Mouse (Mus musculus) hindbrain, embryonic 15.5 days (tissue): ENCODE measurements around the gene Pigb. TPM values are rescaled to one million over a fixed set of nuclear protein-coding genes. Genes with fewer than 3 reads are reported as not detected.
A peak's percentile ranks its signal among the peaks of the same experiment; 100 is the strongest.

Source experiments
- ATAC-seq: fragments of 200-750 bp; cut with Nextera tagmentation; 2 replicates; pipeline ENCODE4 v1.8.0; 2017; ENCODE audit warnings: low read depth, moderate number of reproducible peaks, moderate TSS enrichment; ENCODE audit not compliant: low FRiP score
- H3K27ac ChIP-seq: fragments of 300-500 bp; sonication (generic); replicated peaks from 2 replicates; pipeline ENCODE4 v1.5.1; 2015; ENCODE audit warnings: mild to moderate bottlenecking, inconsistent platforms
- H3K27me3 ChIP-seq: fragments of 300-500 bp; sonication (generic); 2 replicates; pipeline ENCODE4 v1.6.1; 2015; ENCODE audit warnings: control low read depth, inconsistent platforms
- H3K36me3 ChIP-seq: fragments of 300-500 bp; sonication (generic); 2 replicates; pipeline ENCODE4 v1.6.1; 2015; ENCODE audit warnings: control low read depth, inconsistent platforms
- H3K4me1 ChIP-seq: fragments of 300-500 bp; sonication (generic); replicated peaks from 2 replicates; pipeline ENCODE4 v1.6.1; 2015; ENCODE audit warnings: control low read depth, inconsistent platforms
- H3K4me2 ChIP-seq: fragments of 300-500 bp; sonication (generic); 2 replicates; pipeline ENCODE4 v1.6.1; 2015; ENCODE audit warnings: moderate library complexity, mild to moderate bottlenecking, inconsistent platforms
- H3K4me3 ChIP-seq: fragments of 300-500 bp; sonication (generic); 2 replicates; pipeline ENCODE4 v1.5.1; 2015; ENCODE audit warnings: mild to moderate bottlenecking, inconsistent platforms
- H3K9ac ChIP-seq: fragments of 300-500 bp; sonication (generic); 2 replicates; pipeline ENCODE4 v1.6.1; 2015; ENCODE audit warnings: inconsistent platforms
- H3K9me3 ChIP-seq: fragments of 300-500 bp; sonication (generic); 2 replicates; pipeline ENCODE4 v1.6.1; 2016; ENCODE audit warnings: control low read depth, inconsistent platforms
- WGBS: fragments of 180-500 bp; shearing (Covaris S2); methylation state at CpG from one replicate; pipeline ENCODE4 v1.1.7; 2015; 5-methylcytosine and 5-hydroxymethylcytosine counted together
- polyA plus RNA-seq: library from polyadenylated mRNA; unstranded; fragments of >200 nt; fragmentation: Nextera tagmentation; extraction: Ambion mirVana; gene quantifications from 2 replicates; pipeline ENCODE4 v1.2.1, GENCODE M21; 2015

Pigb gene
- polyA plus RNA-seq, 1 experiment from 2014 or later, result 17.6 TPM

- peak within 1 kb of the TSS; percentile 83 for H3K9ac ChIP-seq
- H3K9me3 ChIP-seq, result no peaks in the 10 kb centered on the region
- H3K27ac ChIP-seq, result peak within 1 kb of the TSS; percentile 90
- peaks cover 23% of the 10 kb centered on the region for H3K4me1 ChIP-seq
- no peaks in the 10 kb centered on the region for H3K27me3 ChIP-seq
- peak within 1 kb of the TSS; percentile 82 for H3K4me3 ChIP-seq
- no peaks in the 10 kb centered on the region for H3K36me3 ChIP-seq
- peak; percentile 99 for ATAC-seq
- H3K4me2 ChIP-seq, result peak within 1 kb of the TSS; percentile 81
- WGBS, result under 1% methylated on average over 82 of the region's 88 CpGs
Measured at GRCm38 (mm10) chr9:72985250-72986220, 54.6 kb downstream of the Pigb start, which contains the start of the genes Ccpg1os and Ccpg1. Gene Ccpg1os (minus strand): TSS chr9:72985382. Gene Ccpg1 (plus strand): TSS chr9:72985429.

DNA sequence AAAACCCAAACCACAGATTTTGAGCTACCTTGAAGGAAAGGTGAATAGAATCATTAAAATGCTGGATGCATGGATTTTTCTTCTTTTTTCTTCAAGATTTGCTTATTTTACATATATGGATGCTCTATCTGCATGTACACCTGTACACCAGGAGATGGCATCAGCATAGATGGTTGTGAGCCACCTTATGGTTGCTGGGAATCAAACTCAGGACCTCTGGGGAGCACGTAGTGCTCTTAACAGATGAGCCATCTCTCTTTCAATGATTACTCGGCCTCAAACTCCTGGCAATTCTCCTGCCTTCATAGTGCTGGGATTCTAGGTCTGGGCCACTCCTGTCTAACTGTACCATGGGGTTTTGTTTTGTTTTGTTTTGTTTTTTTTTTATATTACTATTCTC lies 57.1 kb downstream of the Pigb start:
- Histone ChIP-seq H3K4me1 (peaks cover 23% of the 10 kb centered on the region), H3K27me3 (no peaks in the 10 kb centered on the region), H3K9me3 (no peaks in the 10 kb centered on the region), H3K9ac (no peak overlapping the region), H3K36me3 (no peaks in the 10 kb centered on the region), H3K27ac (no peak overlapping the region), H3K4me2 (no peak overlapping the region), H3K4me3 (no peak overlapping the region)
- no peak for ATAC-seq
- 76% methylated on average over 2 of the region's 2 CpGs for WGBS

DNA sequence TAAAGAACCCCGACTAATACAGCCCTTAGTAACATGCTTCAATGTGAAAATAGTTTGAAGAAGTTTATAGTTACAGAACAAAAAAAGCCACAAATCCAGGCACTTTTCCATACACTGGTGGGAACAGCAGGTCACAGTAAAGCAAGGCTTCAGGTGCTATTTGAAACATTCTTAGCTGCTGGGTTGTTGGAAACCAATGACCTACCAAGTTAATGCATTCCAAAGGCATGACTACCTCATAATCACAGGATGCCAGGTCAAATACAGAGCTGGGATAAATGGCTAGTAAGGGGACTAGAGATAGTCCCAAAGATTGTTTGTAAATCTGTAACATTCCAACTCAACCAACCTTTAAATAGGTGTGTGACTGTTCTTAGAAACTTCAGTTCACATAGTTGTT lies 64.9 kb downstream of the Pigb start:
- Histone ChIP-seq H3K27ac (no peak overlapping the region), H3K4me3 (no peak overlapping the region), H3K4me1 (no peaks in the 10 kb centered on the region), H3K36me3 (no peaks in the 10 kb centered on the region), H3K9ac (no peak overlapping the region), H3K27me3 (no peaks in the 10 kb centered on the region), H3K9me3 (no peaks in the 10 kb centered on the region), H3K4me2 (no peak overlapping the region)
- 98% methylated on average over 1 of the region's 1 CpGs for WGBS
- no peak for ATAC-seq

GRCm38 (mm10) chr9:72974734-72975133 lies 65.4 kb downstream of the Pigb start:
- Histone ChIP-seq H3K4me3 (no peak overlapping the region), H3K4me1 (no peaks in the 10 kb centered on the region), H3K27ac (no peak overlapping the region), H3K9ac (no peak overlapping the region), H3K9me3 (no peaks in the 10 kb centered on the region), H3K36me3 (no peaks in the 10 kb centered on the region), H3K27me3 (no peaks in the 10 kb centered on the region), H3K4me2 (no peak overlapping the region)
- WGBS, result 88% methylated on average over 5 of the region's 5 CpGs
- no peak for ATAC-seq

DNA sequence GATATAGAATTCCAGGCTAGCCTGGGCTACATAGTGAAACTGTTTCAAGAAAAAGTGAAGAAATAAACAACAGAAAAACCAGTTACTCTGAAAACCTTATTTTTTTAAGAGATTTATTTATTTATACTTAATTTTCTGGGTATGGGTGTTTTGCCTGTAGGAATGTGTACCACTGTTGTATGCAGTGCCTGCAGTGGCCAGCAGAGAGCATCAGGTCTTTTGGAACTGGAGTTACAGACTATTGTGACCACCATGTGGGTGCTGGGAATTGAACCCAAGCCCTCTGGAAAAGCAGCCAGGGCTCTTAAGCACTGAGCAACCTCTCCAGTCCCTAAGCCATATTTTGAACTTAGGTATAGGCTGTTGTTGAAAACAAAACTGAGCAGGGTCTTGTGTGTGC lies 67.2 kb downstream of the Pigb start:
- no peaks in the 10 kb centered on the region for H3K9me3 ChIP-seq
- H3K9ac ChIP-seq, result no peak overlapping the region
- no peaks in the 10 kb centered on the region for H3K36me3 ChIP-seq
- H3K4me3 ChIP-seq, result no peak overlapping the region
- H3K4me2 ChIP-seq, result no peak overlapping the region
- peaks cover 4% of the 10 kb centered on the region; the same call in 1 of the 2 replicates for H3K4me1 ChIP-seq
- no peak overlapping the region for H3K27ac ChIP-seq
- H3K27me3 ChIP-seq, result no peaks in the 10 kb centered on the region
- ATAC-seq, result no peak

GRCm38 (mm10) chr9:72972435-72972834 lies 67.7 kb downstream of the Pigb start:
- H3K9me3 ChIP-seq, result no peaks in the 10 kb centered on the region
- H3K4me1 ChIP-seq, result peaks cover 4% of the 10 kb centered on the region; the same call in 1 of the 2 replicates
- no peak overlapping the region for H3K4me2 ChIP-seq
- H3K4me3 ChIP-seq, result no peak overlapping the region
- no peak for ATAC-seq
- H3K27ac ChIP-seq, result no peak overlapping the region
- no peaks in the 10 kb centered on the region for H3K36me3 ChIP-seq
- H3K27me3 ChIP-seq, result no peaks in the 10 kb centered on the region
- 93% methylated on average over 5 of the region's 5 CpGs for WGBS
- H3K9ac ChIP-seq, result no peak overlapping the region

DNA sequence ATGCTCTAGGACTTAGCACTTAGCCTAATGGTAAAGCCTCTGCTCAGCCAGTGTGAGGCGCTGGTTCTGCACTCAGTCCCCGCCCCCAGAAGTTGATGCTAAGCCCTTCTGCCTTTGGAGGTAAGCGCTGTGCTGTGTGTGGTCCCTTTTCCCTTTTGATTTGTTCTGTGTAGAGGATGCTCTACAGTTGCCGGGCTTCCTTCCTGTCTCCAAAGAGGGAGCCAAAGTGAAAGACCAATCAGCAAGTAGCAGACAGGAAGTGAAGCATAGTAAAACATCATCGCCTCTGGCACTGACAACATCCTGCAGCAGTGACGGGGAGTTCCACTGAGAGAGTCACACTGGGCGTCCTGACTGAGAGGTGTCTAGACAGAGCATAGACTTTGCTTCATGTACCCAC lies 70.3 kb downstream of the Pigb start:
- no peak overlapping the region for H3K27ac ChIP-seq
- no peaks in the 10 kb centered on the region for H3K36me3 ChIP-seq
- WGBS, result 71% methylated on average over 7 of the region's 7 CpGs
- no peak overlapping the region for H3K4me2 ChIP-seq
- H3K4me1 ChIP-seq, result peaks cover 4% of the 10 kb centered on the region; the same call in 1 of the 2 replicates
- H3K27me3 ChIP-seq, result no peaks in the 10 kb centered on the region
- no peak overlapping the region for H3K4me3 ChIP-seq
- no peaks in the 10 kb centered on the region for H3K9me3 ChIP-seq
- H3K9ac ChIP-seq, result no peak overlapping the region
- ATAC-seq, result no peak

DNA sequence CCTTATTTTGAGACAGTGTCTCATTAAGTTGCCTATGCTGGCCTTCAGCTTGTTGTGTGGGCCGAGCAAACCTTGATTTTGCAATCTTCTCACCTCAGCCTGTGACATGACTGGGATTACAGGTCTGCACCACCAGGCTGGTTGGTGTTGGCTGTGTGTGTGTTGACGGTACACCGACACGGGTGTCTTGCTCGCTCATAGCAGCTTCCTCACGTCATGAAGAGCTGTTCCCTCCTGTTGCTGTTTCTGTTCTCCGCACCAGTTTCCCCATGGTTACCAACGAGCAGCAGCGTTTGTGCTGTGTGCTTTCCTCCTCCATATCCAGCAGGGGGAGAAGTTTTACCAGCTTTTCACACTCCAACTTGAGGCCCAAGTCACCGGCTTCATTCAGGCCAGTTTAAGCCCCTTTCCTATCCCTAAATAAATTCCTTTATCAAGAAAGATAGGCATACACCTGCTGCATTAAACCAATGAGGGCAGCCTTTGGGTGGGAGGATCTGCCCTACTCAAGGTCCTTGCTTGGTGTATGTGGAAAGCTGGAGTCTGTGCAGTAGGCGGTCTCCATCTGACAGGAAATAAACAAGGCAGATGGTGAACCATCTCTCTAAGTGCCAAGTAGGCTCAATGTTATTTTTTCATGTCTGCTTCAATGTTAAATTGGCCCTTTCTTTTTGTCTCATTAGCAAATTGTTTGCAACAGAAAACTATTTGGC lies 71.7 kb downstream of the Pigb start:
- H3K4me1 ChIP-seq, result peaks cover 4% of the 10 kb centered on the region; the same call in 1 of the 2 replicates
- 32% methylated on average over 11 of the region's 11 CpGs for WGBS
- no peaks in the 10 kb centered on the region for H3K9me3 ChIP-seq
- no peak overlapping the region for H3K9ac ChIP-seq
- no peak overlapping the region for H3K4me2 ChIP-seq
- H3K4me3 ChIP-seq, result no peak overlapping the region
- H3K27ac ChIP-seq, result no peak overlapping the region
- H3K36me3 ChIP-seq, result no peaks in the 10 kb centered on the region
- ATAC-seq, result peak; percentile 78; the same call in 1 of the 2 replicates
- no peaks in the 10 kb centered on the region for H3K27me3 ChIP-seq

DNA sequence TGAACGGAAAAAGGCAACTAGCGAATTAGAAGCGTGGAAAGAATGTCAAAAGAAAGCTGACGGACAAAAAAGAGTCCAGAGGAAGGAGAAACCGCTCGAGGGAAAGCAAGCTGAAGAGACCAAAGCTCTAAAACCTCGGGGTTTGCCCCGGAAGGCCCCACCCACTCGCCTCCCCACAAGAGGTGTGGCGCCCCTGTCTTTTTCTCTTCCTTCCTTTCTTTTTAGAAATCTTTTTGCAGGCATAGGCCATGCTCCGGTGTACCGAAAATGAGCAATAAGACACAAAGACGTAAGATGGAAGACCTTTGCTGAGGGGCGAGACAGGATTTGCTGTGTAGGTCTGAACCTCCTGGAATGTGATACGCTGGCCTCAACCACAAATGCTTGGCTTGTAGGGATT lies 78.2 kb downstream of the Pigb start:
- H3K4me2 ChIP-seq, result no peak overlapping the region
- H3K9me3 ChIP-seq, result no peaks in the 10 kb centered on the region
- no peak overlapping the region for H3K27ac ChIP-seq
- no peak for ATAC-seq
- WGBS, result 83% methylated on average over 15 of the region's 15 CpGs
- H3K4me1 ChIP-seq, result peaks cover 13% of the 10 kb centered on the region
- H3K9ac ChIP-seq, result no peak overlapping the region
- no peaks in the 10 kb centered on the region for H3K27me3 ChIP-seq
- no peak overlapping the region for H3K4me3 ChIP-seq
- no peaks in the 10 kb centered on the region for H3K36me3 ChIP-seq

DNA sequence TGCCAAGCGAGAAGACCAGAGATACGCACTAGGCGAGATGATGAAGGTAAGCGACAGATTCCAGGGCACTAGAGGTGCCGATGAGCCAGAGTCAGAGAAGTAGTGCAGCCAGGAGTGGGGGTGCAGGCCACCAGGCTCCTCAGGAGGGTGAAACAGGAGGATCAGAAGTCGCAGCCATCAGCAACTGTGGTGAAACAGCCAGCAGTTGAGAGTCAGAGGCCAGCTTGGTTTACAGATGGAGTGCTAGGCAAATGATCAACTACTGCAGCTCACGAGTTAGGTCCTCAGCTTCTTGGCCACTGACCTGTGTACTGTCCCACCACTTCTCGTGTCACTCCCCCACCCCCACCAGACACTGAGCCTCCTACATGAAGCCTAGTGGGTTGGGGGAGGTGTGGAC lies 78.8 kb downstream of the Pigb start:
- peaks cover 13% of the 10 kb centered on the region for H3K4me1 ChIP-seq
- no peak overlapping the region for H3K27ac ChIP-seq
- H3K27me3 ChIP-seq, result no peaks in the 10 kb centered on the region
- 78% methylated on average over 8 of the region's 8 CpGs for WGBS
- no peaks in the 10 kb centered on the region for H3K9me3 ChIP-seq
- H3K4me2 ChIP-seq, result no peak overlapping the region
- no peak overlapping the region for H3K4me3 ChIP-seq
- no peak overlapping the region for H3K9ac ChIP-seq
- no peak for ATAC-seq
- H3K36me3 ChIP-seq, result no peaks in the 10 kb centered on the region

DNA sequence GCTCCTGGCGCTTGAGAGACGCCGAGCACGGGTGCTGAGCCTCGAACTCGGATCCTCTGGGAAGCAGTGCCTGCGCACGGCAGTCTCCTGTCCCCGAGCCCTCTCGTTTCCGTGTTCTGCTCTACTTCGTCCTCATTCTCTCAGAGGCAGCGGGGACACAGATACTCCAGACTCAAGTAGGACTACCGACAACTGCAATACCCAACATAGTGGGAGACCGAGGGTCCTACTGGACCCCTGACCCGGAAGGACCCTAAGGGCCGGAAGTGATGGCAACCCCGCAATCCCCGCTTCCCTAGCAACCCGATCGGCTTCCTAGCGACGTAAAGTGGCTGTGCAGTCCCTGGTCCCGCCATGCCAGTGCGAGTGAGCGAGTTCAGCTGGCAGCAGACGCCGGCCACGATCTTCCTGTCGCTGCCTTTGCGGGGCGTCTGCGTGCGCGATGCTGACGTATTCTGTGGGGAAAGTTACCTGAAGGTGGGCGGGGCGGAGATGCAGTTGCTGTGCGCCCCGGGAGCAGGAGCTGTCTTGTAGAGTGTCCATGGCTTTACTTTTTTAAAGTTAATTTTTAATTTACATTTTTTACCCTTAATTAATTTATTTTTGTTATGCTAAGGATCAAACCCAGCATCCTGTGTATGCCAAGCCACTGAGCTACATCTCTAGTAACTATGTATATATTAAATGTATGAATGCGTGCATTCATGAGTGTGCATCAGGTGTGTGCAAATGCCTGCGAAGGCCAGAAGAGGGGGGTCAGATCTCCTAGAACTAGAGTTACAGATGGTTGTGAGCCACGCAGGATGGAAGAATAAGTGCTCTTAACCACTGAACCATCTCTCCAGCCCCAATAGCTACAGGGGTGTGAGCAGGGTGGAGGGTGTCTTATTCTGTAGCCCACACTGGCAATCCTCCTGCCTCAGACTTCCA lies 81.4 kb downstream of the Pigb start, which contains the start of the genes Dyx1c1 and Gm44503:
Gene Dyx1c1 (plus strand): TSS at position 265 of the 930 bp plus-strand sequence.
Gene Gm44503 (plus strand): TSS at position 332 of the 930 bp plus-strand sequence.
- Histone ChIP-seq H3K4me1 (peaks cover 13% of the 10 kb centered on the region), H3K9ac (peak within 1 kb of the TSS; percentile 36), H3K4me2 (peak within 1 kb of the TSS; percentile 62), H3K27ac (peak within 1 kb of the TSS; percentile 74), H3K36me3 (no peaks in the 10 kb centered on the region), H3K4me3 (peak within 1 kb of the TSS; percentile 56), H3K9me3 (no peaks in the 10 kb centered on the region), H3K27me3 (no peaks in the 10 kb centered on the region)
- 1% methylated on average over 43 of the region's 43 CpGs for WGBS
- peak; percentile 97 for ATAC-seq
